Mouse (Mus musculus) mesoderm, embryonic 11.5 days (tissue): ENCODE results near the gene Slc38a6.

Experiments used
- DNase-seq: peaks from one replicate; pipeline ENCODE4 v3.0.0-alpha.2; 2012; ENCODE audit warnings: low read depth, low spot score

The Slc38a6 gene

GRCm38 (mm10) chr12:73356696-73357095, 70.1 kb downstream of the Slc38a6 start:
- DNase-seq: no peak

- no peak for DNase-seq
Observed at GRCm38 (mm10) chr12:73357311-73357710, 70.7 kb downstream of the Slc38a6 start.

DNA sequence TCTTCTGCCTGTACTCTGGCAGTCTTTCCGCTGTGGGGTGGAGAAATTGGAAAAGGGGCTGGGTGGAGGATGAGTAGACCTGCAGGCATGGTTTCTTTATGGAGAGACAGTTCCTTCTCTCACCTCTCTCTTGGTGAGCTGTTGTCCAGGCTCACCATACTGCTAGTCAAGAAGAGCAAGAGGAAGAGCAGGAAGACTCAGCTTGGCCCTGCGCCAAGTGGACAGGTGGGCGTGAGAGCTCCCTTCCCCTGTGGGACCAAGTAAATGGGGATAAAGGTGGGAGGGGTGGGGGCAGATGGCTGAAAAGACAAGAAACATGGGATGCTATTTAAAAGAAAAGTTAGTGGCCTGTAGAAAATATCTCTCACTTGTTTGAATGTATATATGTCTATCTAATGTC, 71.2 kb downstream of the Slc38a6 start:
- DNase-seq: no peak

DNA sequence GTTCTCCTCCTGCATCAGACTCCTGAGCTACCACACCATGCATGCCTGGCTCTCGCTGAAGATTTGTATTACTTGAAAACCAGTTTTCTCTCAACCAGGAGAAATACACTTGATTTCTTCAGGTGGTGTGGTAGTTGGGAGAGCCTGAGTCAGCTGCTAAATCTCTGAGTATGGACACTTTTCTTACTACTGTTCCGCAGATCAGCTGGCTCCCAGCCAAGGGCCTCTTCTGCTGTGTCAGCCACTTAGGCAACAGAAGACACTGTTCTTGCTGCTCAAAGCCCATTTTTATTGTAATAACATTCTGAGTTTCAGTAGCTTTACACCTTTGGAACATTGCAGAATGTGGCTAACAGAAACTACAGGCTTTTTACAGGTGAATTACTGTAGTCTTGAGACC, 72.1 kb downstream of the Slc38a6 start:
- DNase-seq: no peak

- DNase-seq: no peak
Observed at GRCm38 (mm10) chr12:73359520-73359919, 72.9 kb downstream of the Slc38a6 start.

DNA sequence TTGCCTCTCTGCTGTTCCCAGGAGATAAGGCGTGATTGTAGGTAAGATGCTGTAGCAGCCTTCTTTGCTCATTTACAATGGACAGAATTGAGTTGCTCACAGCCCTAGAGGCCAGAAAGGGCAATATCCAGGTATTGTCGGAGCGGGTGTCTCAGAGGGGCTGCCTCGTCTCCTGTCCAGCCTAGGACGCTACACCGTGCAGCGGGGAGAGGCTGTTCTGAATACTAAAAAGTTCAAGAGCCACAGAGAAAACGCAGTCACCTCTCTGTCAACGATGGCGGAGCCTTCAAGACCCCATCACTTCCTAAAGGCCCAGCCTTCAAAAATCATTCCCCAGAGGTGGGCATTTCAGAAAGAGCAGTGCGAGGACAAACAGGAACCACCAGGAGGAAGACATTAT, 74.6 kb downstream of the Slc38a6 start:
- DNase-seq: no peak

- DNase-seq: no peak
Observed at GRCm38 (mm10) chr12:73363401-73363800, 76.8 kb downstream of the Slc38a6 start.

- DNase-seq: no peak
Observed at GRCm38 (mm10) chr12:73363956-73364355, 77.4 kb downstream of the Slc38a6 start.

- no peak for DNase-seq
Observed at GRCm38 (mm10) chr12:73366581-73366980, 80.0 kb downstream of the Slc38a6 start.

DNA sequence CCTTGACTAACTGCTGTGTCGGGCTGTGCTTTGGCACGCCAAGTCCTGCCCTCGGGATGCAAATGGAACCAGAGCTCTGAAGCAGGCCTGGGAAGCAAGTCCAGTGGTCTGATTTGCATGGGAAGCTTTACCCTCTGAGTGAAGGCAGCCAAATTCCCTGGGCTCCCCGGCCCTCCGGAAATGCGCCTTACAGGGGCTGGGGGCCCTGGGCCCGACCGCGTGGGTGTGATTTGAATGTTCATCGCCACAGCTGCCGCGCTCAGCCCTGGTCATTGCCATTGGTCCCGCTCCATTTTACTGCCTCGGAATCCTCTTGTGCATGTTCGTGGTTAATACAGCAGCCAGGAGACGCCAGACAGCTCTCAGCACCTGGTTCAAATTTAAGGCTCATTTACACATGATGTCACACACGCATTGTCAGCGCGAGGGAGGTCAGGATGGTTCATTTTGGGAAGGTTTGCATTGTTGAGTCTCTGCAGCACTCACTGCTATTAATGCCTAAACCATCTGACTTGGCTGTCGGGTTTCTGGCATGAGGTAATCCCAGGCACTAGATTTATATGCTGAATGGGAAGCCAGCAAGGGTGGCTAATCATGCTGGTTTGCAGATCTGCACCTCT, 81.0 kb downstream of the Slc38a6 start:
- DNase-seq: peak; percentile 88

GRCm38 (mm10) chr12:73368868-73369608, 82.5 kb downstream of the Slc38a6 start:
- DNase-seq: no peak

DNA sequence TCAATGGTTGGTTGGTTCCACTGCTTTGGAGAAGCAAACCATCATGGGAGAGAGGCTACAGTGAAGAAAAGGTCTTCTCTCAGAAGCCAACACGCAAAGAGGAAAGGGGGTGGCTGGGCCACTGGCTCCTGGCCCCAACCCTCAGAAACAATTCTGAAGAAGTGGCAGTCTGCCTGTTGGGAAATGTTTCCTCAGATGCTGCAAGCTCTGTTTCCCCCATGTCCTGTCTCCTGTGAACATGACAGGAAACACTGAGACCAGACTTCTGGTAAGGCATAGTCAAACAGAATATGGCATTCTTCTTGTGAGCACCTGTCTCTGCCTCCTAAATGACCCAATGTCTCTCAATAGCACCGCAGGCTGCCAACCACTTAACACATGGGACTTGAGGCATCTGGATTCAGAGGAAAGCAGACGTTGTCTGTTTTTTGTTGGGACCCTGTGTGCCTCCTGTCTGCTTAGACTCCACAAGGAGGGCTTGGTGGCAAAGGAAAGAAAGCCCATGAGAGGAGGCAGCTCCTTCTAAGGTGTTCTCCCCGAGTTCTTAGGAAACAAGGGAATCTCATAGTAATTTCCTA, 83.9 kb downstream of the Slc38a6 start:
- no peak for DNase-seq

DNA sequence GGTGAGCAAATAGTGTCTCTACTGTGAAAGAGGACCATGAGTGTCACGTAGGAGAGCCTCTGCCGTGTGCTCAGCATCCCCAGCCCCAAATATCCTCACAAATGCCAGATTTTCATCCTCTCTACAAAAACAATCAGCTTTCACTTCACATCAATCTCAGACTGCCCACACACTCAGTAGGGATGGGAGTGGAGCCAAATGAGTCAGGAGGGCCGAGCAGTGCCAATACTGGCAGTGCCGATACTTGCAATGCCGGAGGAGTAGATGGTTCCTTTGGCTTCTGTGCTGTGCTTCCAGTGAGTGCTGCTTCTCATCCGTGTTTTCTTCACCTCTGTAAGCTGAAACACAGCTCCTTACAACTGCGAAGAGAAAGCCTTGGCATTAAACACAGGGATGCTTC, 84.6 kb downstream of the Slc38a6 start:
- DNase-seq: no peak

DNA sequence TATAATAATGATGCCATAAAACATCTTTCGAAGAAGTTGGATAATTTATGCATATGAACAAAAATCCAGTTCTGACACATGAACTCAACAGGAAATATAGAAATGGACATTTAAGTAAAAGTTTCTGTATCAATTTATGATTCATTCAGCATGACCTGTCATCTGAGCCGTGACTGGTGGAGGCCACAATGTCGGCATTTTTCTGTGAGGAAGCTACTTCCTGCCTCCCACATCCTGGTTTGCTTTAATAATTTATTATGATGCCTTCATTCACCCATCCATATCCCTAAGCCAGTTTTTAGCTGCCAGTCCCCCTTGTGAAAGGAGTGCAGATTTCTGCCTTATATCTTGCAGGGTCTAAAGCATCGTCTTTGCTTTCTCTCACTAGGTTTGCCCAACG, 91.4 kb downstream of the Slc38a6 start:
- DNase-seq: no peak

- DNase-seq: no peak
Observed at GRCm38 (mm10) chr12:73378724-73379355, 92.3 kb downstream of the Slc38a6 start.

GRCm38 (mm10) chr12:73380686-73381360, 94.2 kb downstream of the Slc38a6 start:
- no peak for DNase-seq

GRCm38 (mm10) chr12:73381452-73381851, 94.9 kb downstream of the Slc38a6 start:
- peak; percentile 49 for DNase-seq

GRCm38 (mm10) chr12:73382290-73383178, 96.0 kb downstream of the Slc38a6 start:
- DNase-seq: no peak

- DNase-seq: no peak
Observed at GRCm38 (mm10) chr12:73383179-73383510, 96.6 kb downstream of the Slc38a6 start.

GRCm38 (mm10) chr12:73383861-73384260, 97.3 kb downstream of the Slc38a6 start:
- no peak for DNase-seq

DNA sequence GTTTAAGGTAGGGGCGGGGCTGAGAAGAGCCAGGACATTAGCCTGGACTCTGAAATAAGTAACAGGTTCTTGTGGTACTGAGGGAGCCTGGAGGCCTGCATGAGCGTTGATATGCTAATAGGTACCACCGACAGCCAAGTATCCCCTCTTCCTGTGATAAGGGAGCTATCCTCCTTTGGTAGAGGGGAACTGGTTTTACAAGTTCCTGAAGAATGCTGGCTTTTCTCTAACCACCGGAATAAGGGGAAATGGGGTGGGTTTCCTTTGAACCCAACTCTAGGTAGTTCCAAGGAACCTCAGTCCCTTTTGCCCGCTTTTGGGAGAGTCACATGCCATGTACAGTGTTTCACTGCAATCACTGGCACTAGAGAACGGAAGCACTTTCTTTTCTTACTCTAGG, 98.2 kb downstream of the Slc38a6 start:
- no peak for DNase-seq
